Mouse (Mus musculus) ovary, adult 2 months (tissue): ENCODE measurements around the gene Dnajc7. TPM values are rescaled to one million over a fixed set of nuclear protein-coding genes. Genes with fewer than 3 reads are reported as not detected.

Source experiments
- polyA plus RNA-seq: library from polyadenylated mRNA; depleted of rRNA; stranded (reverse); fragments of >200 nt; gene quantifications from 2 replicates; pipeline ENCODE4 v1.2.3, GENCODE M21; 2012; rRNA removed

The Dnajc7 gene
- 17.3 and 32.6 TPM in 2 replicates for polyA plus RNA-seq

DNA sequence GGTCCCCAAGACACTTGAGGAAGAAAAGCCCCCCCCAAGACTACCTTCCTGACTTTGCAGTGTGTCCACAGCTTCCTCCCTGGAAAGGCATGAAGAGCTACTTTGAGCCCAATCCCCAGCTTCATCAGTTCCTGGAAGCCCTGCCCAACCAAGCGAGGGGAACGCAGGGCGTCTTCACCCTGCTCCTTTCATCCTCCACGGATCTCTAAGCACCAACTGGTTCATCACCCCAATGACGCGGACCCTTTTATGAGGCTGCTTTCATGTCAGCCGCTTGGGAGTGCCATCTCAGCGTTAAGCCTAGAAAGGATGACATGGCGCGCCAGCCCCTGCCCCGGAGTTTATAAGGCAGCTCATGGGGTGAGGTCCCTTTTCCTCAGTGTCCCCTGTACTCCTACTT, at the start of gene Dnajc7:
Dnajc7 (minus strand) TSS at position 187 of the 400 bp plus-strand sequence.

DNA sequence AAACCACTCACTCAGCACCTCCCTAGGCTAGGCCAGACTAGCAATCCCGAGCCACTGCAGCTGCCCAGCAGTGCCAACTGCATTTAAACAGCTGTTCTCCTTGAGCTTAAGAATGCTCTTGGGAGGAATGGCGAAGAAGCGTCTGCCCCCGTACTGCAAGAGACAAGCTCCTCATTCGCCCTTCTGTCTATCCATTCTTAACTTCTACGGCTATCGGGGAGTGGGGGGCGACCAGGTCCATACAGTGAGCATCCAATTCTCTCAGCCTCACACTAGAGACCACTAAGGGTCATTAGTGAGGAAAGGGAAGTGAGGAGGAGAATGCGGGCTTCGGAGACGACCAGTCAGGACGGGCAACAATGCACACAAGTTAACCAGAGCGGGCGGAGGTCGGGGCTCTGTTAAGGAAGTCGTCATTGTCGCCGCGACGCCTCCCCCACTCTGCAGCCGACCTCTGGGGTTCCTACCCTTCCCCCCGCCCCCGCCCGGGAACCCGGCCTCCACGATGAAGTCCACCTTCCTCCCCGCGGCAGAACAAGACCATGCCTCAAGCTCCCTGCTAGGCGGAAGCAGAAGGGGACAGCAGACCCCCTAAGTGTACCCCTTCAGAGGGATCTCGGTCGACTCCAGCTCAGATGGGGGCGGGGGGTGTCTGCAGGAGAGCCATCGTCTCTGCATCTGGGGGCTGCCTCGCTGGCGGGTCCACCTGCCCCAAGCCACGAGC, 1.0 kb downstream of the Dnajc7 start, which contains the start of gene Nkiras2:
Nkiras2 (plus strand) TSS at position 484 of the 724 bp plus-strand sequence.

DNA sequence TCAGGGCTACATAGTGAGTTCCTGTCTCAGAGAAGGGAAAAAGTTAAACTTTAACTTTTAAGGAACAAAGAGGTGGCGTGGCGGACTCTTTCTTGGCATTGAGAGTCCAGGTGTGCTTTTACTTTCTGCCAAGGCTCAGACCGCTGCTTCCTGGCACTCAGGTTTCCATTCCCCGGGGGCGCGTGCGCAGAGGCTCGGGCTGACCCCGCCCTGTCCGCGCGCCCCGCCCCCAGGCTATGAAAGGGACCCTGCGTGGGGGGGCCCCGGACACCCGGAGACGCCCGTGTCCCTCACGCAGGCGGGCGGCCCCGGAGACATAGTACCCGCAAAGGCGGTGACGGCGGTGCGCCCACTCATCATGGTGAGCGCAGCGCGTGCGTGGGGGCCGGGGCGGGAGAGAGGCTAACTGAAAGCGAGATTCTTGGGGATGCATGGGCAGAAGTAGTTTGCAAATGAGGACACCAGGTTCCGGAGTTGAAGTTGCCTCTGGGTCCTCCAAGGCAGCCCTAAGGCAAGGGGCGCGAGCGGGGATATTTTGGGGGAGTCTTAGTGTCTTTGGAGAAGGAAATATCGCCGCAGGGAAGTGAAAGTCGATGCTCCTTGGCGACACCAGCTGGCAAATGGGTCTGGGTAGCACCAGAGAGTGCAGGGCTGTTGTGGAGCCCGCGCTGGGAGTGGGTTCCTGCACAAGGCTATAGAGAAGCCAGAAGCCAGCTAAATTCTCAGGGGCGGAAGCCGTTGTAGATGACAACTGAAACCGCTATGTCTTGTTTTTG, 45.1 kb downstream of the Dnajc7 start, which contains the start of gene Cnp:
Cnp (plus strand) TSS at position 197 of the 776 bp plus-strand sequence.

DNA sequence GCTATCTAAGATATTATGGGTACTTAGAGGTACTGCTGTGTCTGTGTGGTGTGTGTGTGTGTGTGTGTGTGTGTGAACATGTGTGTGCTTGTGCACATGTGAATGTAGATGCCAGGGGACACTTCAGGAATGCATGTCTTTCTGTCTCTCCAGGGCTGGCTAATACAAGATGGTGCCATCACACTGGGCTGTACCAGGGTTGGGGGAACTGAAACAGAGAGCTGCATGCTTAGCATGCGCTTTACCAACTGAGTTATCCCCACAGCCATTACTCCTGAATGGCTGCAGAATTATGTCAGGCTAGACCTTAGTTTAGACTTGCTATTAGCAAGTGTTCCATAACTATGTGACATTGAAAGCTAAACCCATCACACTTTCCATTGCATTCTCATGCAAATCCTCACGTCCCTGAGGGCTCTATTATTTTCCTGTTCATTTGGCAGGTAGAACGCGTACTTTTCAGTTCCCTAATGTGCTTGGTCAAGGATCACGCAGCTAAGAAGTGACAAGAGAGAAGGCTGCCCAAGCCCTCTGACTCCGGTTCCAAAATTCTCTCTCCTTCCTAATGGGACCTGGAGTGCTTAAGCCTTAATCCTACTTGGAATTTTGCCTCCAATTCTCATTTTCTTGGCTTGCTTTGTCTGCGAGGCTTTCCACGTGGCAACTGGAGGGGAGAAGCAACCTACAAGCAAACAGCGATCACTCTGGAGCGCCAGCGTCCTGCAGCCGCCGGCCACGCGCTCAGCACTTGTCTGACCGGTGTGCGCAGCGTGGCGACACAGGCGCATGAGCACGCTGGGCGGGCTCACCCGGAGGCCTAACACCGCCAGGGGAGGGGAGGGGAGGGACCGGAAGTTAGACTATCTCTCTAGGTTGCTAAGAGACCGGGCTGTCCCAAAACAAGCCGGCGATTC, 74.9 kb downstream of the Dnajc7 start, which contains the start of gene Ttc25:
Ttc25 (plus strand) TSS at position 776 of the 914 bp plus-strand sequence.

Other genes starting within 250 kb of the Dnajc7 start
- 228 and 323 TPM in 2 replicates for gene Jup, start 222.4 kb downstream of the Dnajc7 start, polyA plus RNA-seq
- 234 and 294 TPM in 2 replicates for gene P3h4, start 205.3 kb downstream of the Dnajc7 start, polyA plus RNA-seq
- gene Fkbp10, start 204.5 kb downstream of the Dnajc7 start, polyA plus RNA-seq = 206 and 218 TPM in 2 replicates
- 67.6 and 90.0 TPM in 2 replicates for gene Nt5c3b, start 178.4 kb downstream of the Dnajc7 start, polyA plus RNA-seq
- gene Klhl10, start 178.3 kb downstream of the Dnajc7 start, polyA plus RNA-seq = 0.35 and 0.58 TPM in 2 replicates
- gene Klhl11, start 147.4 kb downstream of the Dnajc7 start, polyA plus RNA-seq = 14.7 and 15.4 TPM in 2 replicates
- 175 and 200 TPM in 2 replicates for gene Acly, start 92.2 kb downstream of the Dnajc7 start, polyA plus RNA-seq
- gene Ttc25, start 74.6 kb downstream of the Dnajc7 start, polyA plus RNA-seq = 1.5 and 1.9 TPM in 2 replicates
- gene Cnp, start 45.3 kb downstream of the Dnajc7 start, polyA plus RNA-seq = 39.0 and 41.4 TPM in 2 replicates
- gene Nkiras2, start 924 bp downstream of the Dnajc7 start, polyA plus RNA-seq = 78.9 and 85.1 TPM in 2 replicates
- gene Zfp385c, start 72.3 kb upstream of the Dnajc7 start, polyA plus RNA-seq = 1.3 and 1.5 TPM in 2 replicates
- 9.3 and 10.9 TPM in 2 replicates for gene Dhx58, start 84.1 kb upstream of the Dnajc7 start, polyA plus RNA-seq
- gene Kat2a, start 92.3 kb upstream of the Dnajc7 start, polyA plus RNA-seq = 71.0 and 77.2 TPM in 2 replicates
- gene Hspb9, start 93.7 kb upstream of the Dnajc7 start, polyA plus RNA-seq = 0.25 TPM in 1 of 2 replicates, not detected in the other
- gene Rab5c, start 118.0 kb upstream of the Dnajc7 start, polyA plus RNA-seq = 254 and 258 TPM in 2 replicates
- gene Kcnh4, start 139.8 kb upstream of the Dnajc7 start, polyA plus RNA-seq = 0.28 and 0.75 TPM in 2 replicates
- 0.34 TPM in 1 of 2 replicates, not detected in the other for gene Hcrt, start 142.8 kb upstream of the Dnajc7 start, polyA plus RNA-seq
- 15.8 and 19.6 TPM in 2 replicates for gene Ghdc, start 150.8 kb upstream of the Dnajc7 start, polyA plus RNA-seq
- gene Stat5b, start 230.6 kb upstream of the Dnajc7 start, polyA plus RNA-seq = 58.2 and 62.1 TPM in 2 replicates
- gene Stat5a, start 239.2 kb upstream of the Dnajc7 start, polyA plus RNA-seq = 65.0 and 74.5 TPM in 2 replicates